Mouse (Mus musculus): ENCODE results near the gene Vil1. TPM values are rescaled to one million over a fixed set of nuclear protein-coding genes. Genes with fewer than 3 reads are reported as not detected.
A peak's percentile ranks its signal among the peaks of the same experiment; 100 is the strongest.

Gene Vil1
- polyA plus RNA-seq, 1 experiment from 2014 or later = 0.32 TPM

DNA sequence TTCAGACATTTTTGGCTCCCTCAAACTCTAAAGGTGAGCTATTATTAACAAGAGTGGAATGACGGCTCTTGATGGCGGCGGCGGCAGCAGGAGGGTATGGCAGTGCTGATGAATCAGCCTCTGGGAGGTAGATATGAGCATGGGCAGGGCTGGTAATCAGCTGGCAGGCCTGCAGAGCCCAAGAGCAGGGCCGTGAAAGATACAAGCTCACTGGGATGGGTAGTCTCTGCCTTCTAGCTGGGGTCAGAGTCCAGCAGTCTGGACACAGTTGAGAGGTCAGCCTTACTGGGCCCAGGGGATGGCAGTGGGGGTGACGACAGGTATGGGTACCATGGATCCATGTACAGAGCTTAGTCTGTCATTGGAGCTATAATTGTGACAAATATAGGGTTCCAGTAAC lies 24.0 kb downstream of the Vil1 start:
- Histone ChIP-seq H3K4me1 (no peaks in the 10 kb centered on the region), H3K27ac (no peak overlapping the region), H3K4me3 (replicated peaks) (no peak overlapping the region), H3K27me3 (no peaks in the 10 kb centered on the region), H3K4me2 (no peak overlapping the region), H3K9ac (no peak overlapping the region), H3K9me3 (no peaks in the 10 kb centered on the region), H3K36me3 (replicated peaks) (peaks cover 32% of the 10 kb centered on the region)
- no peak for ATAC-seq (ENCODE audit: low FRiP score)
- WGBS = 94% methylated on average over 6 of the region's 6 CpGs

DNA sequence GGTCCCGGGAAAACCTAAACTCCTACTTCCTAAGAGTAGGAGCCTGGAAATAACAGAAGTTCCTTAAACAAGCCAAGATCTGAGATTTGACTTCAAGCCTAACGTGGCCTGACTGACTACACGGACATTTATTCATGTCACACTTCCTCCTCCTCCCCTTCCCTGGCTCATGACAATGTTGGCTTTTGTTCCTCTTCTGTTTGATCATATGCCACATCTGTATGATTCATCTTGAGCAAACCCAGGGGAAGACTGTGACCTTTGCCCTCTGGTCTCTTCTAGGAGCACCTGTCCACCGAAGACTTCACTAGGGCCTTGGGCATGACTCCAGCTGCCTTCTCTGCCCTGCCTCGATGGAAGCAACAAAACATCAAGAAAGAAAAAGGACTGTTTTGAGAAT lies 25.4 kb downstream of the Vil1 start:
- no peak for ATAC-seq (ENCODE audit: low FRiP score)
- no peak overlapping the region for H3K4me3 ChIP-seq (replicated peaks)
- H3K4me2 ChIP-seq = no peak overlapping the region
- no peaks in the 10 kb centered on the region for H3K9me3 ChIP-seq
- H3K9ac ChIP-seq = no peak overlapping the region
- no peak overlapping the region for H3K27ac ChIP-seq
- no peaks in the 10 kb centered on the region for H3K4me1 ChIP-seq
- H3K36me3 ChIP-seq (replicated peaks) = peaks cover 44% of the 10 kb centered on the region
- WGBS = 77% methylated on average over 5 of the region's 5 CpGs
- H3K27me3 ChIP-seq = no peaks in the 10 kb centered on the region

DNA sequence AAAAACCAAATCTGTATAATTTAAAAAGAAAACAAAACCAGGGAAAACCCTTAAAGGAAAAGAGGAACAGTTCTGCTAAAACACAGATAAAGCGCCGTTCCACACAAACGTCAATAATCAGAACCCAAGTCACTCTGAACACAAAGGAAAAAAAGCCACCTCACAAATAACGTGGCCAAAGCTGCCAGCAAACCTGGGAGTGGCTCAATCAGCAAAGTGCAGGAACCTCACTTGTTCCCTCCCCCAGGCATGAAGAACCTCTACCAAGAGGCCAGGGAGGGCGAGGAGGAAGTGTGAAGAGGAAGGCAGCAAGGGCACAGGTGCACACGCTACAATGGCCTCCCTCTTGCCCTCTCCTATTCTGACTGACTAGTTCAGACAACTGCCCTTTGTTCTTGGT lies 26.4 kb downstream of the Vil1 start:
- Histone ChIP-seq H3K9me3 (no peaks in the 10 kb centered on the region), H3K4me3 (replicated peaks) (no peak overlapping the region), H3K4me1 (no peaks in the 10 kb centered on the region), H3K9ac (no peak overlapping the region), H3K27me3 (no peaks in the 10 kb centered on the region), H3K27ac (no peak overlapping the region), H3K36me3 (replicated peaks) (peaks cover 53% of the 10 kb centered on the region), H3K4me2 (no peak overlapping the region)
- WGBS = 84% methylated on average over 6 of the region's 6 CpGs
- ATAC-seq (ENCODE audit: low FRiP score) = no peak

DNA sequence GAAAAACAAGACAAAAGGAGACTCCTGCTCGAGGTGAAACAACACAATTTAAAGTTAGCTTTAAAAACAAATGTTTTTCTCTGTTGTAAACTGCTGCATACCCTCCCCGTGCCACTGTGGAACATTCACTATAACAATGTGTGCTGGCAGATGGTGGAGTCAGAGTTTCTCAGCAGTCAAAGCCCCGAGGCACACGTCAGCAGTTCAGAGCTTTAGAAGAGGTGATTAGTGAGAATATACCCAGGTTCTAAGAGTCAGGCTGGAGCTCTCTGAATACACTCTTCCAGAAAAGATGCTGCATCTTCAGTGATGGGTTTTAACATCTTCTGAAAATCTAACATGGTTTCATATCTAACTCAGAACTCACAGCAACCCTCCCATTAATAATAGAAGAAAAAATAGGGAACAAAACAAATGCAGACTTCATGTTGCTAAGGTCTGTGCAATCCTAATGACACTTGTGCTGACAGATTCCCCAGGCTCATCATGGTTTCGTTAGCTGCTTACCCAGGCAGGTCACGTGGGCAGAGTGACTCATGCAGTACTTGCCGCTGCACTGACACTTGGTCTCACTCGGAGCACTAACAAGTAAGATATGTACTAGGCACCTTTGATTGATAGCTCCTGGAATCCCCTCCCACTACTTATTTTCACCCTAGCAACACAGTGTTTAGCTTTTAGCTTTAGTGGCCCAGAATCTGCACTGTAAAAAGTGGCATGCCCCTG lies 28.7 kb downstream of the Vil1 start:
- no peak for ATAC-seq (ENCODE audit: low FRiP score)
- WGBS = 80% methylated on average over 8 of the region's 8 CpGs
- no peaks in the 10 kb centered on the region for H3K9me3 ChIP-seq
- no peaks in the 10 kb centered on the region for H3K4me1 ChIP-seq
- H3K9ac ChIP-seq = no peak overlapping the region
- peaks cover 67% of the 10 kb centered on the region for H3K36me3 ChIP-seq (replicated peaks)
- no peak overlapping the region for H3K4me3 ChIP-seq (replicated peaks)
- H3K4me2 ChIP-seq = no peak overlapping the region
- H3K27ac ChIP-seq = no peak overlapping the region
- H3K27me3 ChIP-seq = no peaks in the 10 kb centered on the region

DNA sequence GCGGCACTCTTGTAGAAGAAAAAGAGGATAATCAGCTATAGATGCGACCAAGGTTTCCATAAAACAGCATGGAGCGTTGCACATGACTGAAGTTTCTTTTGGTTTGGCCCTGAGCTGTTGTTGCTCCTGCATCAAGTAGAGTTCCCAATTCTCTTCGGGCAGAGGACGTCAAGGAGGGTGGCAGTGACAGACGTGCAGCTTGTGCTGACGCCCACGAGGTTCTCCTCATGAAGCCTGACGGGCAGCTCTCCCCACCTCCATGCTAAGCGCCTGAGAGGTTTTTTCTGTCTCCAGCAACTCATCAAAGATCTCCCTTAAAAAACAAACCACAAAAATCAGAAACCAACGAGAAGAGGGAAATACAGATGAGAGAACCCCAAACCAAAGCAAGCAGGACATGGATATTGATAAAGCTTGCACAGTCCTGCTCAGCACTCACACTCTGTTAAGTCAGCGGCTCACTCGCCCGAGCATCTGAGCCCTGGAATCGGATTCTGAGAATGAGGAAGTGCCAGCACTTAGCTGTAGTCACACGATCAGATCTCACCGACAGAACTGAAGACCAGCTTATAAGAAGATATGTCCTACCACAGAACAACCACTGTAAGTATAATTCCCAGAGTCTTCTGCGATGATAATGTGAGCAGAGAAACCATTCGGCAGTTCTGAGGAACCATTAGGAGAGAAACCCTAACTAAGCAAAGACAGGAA lies 30.1 kb downstream of the Vil1 start:
- Histone ChIP-seq H3K9ac (no peak overlapping the region), H3K4me2 (no peak overlapping the region), H3K4me3 (replicated peaks) (no peak overlapping the region), H3K36me3 (replicated peaks) (peaks cover 68% of the 10 kb centered on the region), H3K27me3 (no peaks in the 10 kb centered on the region), H3K4me1 (no peaks in the 10 kb centered on the region), H3K27ac (no peak overlapping the region), H3K9me3 (no peaks in the 10 kb centered on the region)
- 91% methylated on average over 19 of the region's 19 CpGs for WGBS
- no peak for ATAC-seq (ENCODE audit: low FRiP score)

DNA sequence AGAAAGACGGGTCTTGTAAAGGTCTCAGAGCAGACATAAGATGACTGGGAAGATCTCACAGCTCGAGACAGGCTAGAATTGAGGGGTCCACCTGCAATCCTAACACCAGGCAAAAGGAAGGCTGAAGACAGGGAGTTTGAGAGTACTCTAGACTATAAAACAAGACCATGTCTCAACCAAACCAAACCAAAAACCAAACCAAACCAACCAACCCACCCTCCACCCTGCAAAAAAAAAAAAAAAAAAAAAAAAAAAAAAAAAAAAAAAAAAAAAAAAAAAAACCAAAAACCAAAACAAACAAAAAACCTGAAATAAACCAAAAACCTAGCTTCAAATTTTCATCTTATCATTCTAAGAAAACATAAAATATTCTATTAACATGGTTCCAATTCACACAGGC lies 35.4 kb downstream of the Vil1 start:
- ATAC-seq (ENCODE audit: low FRiP score) = no peak
- Histone ChIP-seq H3K27me3 (no peaks in the 10 kb centered on the region), H3K4me1 (no peaks in the 10 kb centered on the region), H3K27ac (no peak overlapping the region), H3K9ac (no peak overlapping the region), H3K4me3 (replicated peaks) (no peak overlapping the region), H3K36me3 (replicated peaks) (peaks cover 73% of the 10 kb centered on the region), H3K4me2 (no peak overlapping the region), H3K9me3 (no peaks in the 10 kb centered on the region)
- 96% methylated on average over 2 of the region's 2 CpGs for WGBS

DNA sequence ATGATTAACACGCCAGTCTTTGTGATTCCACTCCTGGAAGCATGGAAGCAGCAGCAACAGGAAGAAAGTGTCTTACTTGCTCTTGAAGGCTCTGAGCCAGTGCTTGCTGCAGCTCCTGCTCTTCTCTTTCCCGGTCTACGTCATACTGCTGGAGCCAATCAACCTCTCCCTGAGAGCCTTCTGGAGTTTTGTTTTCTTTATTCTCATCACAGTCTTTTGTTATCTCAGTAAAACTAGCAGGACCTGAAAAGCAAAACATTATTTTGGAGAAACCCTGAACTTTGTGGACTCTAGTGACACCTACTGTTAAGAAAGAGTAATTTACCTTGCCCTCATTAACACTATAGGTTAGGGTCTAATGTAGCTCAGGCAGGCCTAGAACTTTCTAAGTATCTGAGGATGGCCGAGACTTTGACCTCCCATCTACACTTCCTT lies 43.5 kb downstream of the Vil1 start:
- H3K4me3 ChIP-seq (replicated peaks) = no peak overlapping the region
- no peaks in the 10 kb centered on the region for H3K4me1 ChIP-seq
- no peak overlapping the region for H3K4me2 ChIP-seq
- H3K27ac ChIP-seq = no peak overlapping the region
- no peak overlapping the region for H3K9ac ChIP-seq
- H3K9me3 ChIP-seq = no peaks in the 10 kb centered on the region
- 62% methylated on average over 4 of the region's 4 CpGs for WGBS
- ATAC-seq (ENCODE audit: low FRiP score) = no peak
- H3K36me3 ChIP-seq (replicated peaks) = peaks cover 77% of the 10 kb centered on the region
- no peaks in the 10 kb centered on the region for H3K27me3 ChIP-seq

DNA sequence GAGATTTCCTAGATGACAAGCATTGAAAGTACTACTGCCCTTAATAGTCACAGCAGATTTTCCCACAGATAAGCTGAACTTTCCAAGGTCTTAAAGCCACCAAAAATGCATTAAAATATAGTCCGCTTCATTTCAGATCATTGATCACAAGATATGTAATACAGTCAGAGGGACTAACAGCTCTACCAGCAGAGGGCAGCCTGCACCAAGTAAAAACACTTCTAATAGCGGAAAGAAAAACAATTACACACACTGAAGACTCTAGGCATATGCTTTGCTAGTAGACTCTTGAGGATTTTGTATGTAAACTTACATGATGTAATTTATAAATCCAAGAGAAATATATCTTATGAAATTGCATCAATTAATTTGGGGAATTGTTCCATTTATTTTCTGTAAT lies 51.1 kb downstream of the Vil1 start:
- ATAC-seq (ENCODE audit: low FRiP score) = no peak
- Histone ChIP-seq H3K36me3 (replicated peaks) (peaks cover 50% of the 10 kb centered on the region), H3K4me1 (no peaks in the 10 kb centered on the region), H3K27ac (no peak overlapping the region), H3K4me3 (replicated peaks) (no peak overlapping the region), H3K4me2 (no peak overlapping the region), H3K9ac (no peak overlapping the region), H3K27me3 (no peaks in the 10 kb centered on the region), H3K9me3 (no peaks in the 10 kb centered on the region)
- WGBS = 73% methylated on average over 2 of the region's 2 CpGs

MicroRNAs encoded within 50 kb of the gene (microRNA counts, 519-probe panel; counts per million panel counts)
- 3,055 counts per million, percentile 26 among the panel's probes with 10 or more counts for microRNA mmu-miR-26b

Small RNAs within 50 kb of the gene (microRNA-seq; reads per million reads assigned to microRNA genes)
- 23,537 reads per million, percentile 98 among the genes with 10 or more reads in this experiment for gene Mir26b

Other genes with a start within 250 kb of the Vil1 start
- not detected in 2 replicates for gene Cxcr1, start 214.7 kb upstream of the Vil1 start, polyA plus RNA-seq (2016; fragmentation: Nextera tagmentation; extraction: Ambion mirVana)
- 356 and 369 TPM in 2 replicates for gene Arpc2, start 173.3 kb upstream of the Vil1 start, polyA plus RNA-seq (2016; fragmentation: Nextera tagmentation; extraction: Ambion mirVana)
- gene Gpbar1, start 130.8 kb upstream of the Vil1 start, polyA plus RNA-seq (2016; fragmentation: Nextera tagmentation; extraction: Ambion mirVana) = 0.18 and 0.29 TPM in 2 replicates
- 184 and 190 TPM in 2 replicates for gene Aamp, start 124.6 kb upstream of the Vil1 start, polyA plus RNA-seq (2016; fragmentation: Nextera tagmentation; extraction: Ambion mirVana)
- gene Pnkd, start 124.4 kb upstream of the Vil1 start, polyA plus RNA-seq (2016; fragmentation: Nextera tagmentation; extraction: Ambion mirVana) = 87.5 and 88.9 TPM in 2 replicates
- 6.7 and 7.9 TPM in 2 replicates for gene Tmbim1, start 103.8 kb upstream of the Vil1 start, polyA plus RNA-seq (2016; fragmentation: Nextera tagmentation; extraction: Ambion mirVana)
- 0.60 and 1.1 TPM in 2 replicates for gene Catip, start 47.3 kb upstream of the Vil1 start, polyA plus RNA-seq (2016; fragmentation: Nextera tagmentation; extraction: Ambion mirVana)
- 1.3 and 1.7 TPM in 2 replicates for gene Slc11a1, start 34.2 kb upstream of the Vil1 start, polyA plus RNA-seq (2016; fragmentation: Nextera tagmentation; extraction: Ambion mirVana)
- gene Ctdsp1, start 17.9 kb upstream of the Vil1 start, polyA plus RNA-seq (2016; fragmentation: Nextera tagmentation; extraction: Ambion mirVana) = 33.1 and 33.3 TPM in 2 replicates
- 77.5 and 84.2 TPM in 2 replicates for gene Cnot9, start 96.7 kb downstream of the Vil1 start, polyA plus RNA-seq (2016; fragmentation: Nextera tagmentation; extraction: Ambion mirVana)
- 0.98 and 1.1 TPM in 2 replicates for gene Plcd4, start 133.5 kb downstream of the Vil1 start, polyA plus RNA-seq (2016; fragmentation: Nextera tagmentation; extraction: Ambion mirVana)
- 44.2 and 48.1 TPM in 2 replicates for gene Usp37, start 134.9 kb downstream of the Vil1 start, polyA plus RNA-seq (2016; fragmentation: Nextera tagmentation; extraction: Ambion mirVana)
- gene Zfp142, start 178.9 kb downstream of the Vil1 start, polyA plus RNA-seq (2016; fragmentation: Nextera tagmentation; extraction: Ambion mirVana) = 10.6 and 10.8 TPM in 2 replicates
- gene Bcs1l, start 178.9 kb downstream of the Vil1 start, polyA plus RNA-seq (2016; fragmentation: Nextera tagmentation; extraction: Ambion mirVana) = 18.3 and 18.5 TPM in 2 replicates
- 30.7 and 33.0 TPM in 2 replicates for gene Rnf25, start 192.0 kb downstream of the Vil1 start, polyA plus RNA-seq (2016; fragmentation: Nextera tagmentation; extraction: Ambion mirVana)
- gene Stk36, start 192.1 kb downstream of the Vil1 start, polyA plus RNA-seq (2016; fragmentation: Nextera tagmentation; extraction: Ambion mirVana) = 26.7 and 27.7 TPM in 2 replicates